Mouse (Mus musculus) hindbrain, embryonic 14.5 days (tissue): Measurements from ENCODE around the gene Kdelr2. TPM values are rescaled to one million over a fixed set of nuclear protein-coding genes. Genes with fewer than 3 reads are reported as not detected.
A peak's percentile ranks its signal among the peaks of the same experiment; 100 is the strongest.

Experiments
- ATAC-seq: fragments of 200-750 bp; cut with Nextera tagmentation; 2 replicates; pipeline ENCODE4 v1.8.0; 2017; ENCODE audit warnings: moderate number of reproducible peaks, mild to moderate bottlenecking, moderate TSS enrichment, moderate library complexity; ENCODE audit not compliant: low FRiP score
- DNase-seq: peaks from one replicate; pipeline ENCODE4 v3.0.0-alpha.2; 2015; ENCODE audit warnings: low spot score
- H3K27ac ChIP-seq: fragments of 300-500 bp; sonication (generic); 2 replicates; pipeline ENCODE4 v1.5.1; 2014; ENCODE audit warnings: mild to moderate bottlenecking, moderate library complexity
- H3K27me3 ChIP-seq: fragments of 300-500 bp; sonication (generic); 2 replicates; pipeline ENCODE4 v1.6.1; 2014; ENCODE audit warnings: mild to moderate bottlenecking, low read length, mixed read lengths; ENCODE audit not compliant: control insufficient read depth, insufficient read depth
- H3K36me3 ChIP-seq: fragments of 300-500 bp; sonication (generic); replicated peaks from 2 replicates; pipeline ENCODE4 v1.6.1; 2014; ENCODE audit not compliant: control insufficient read depth, insufficient read depth
- H3K4me1 ChIP-seq: fragments of 300-500 bp; sonication (generic); replicated peaks from 2 replicates; pipeline ENCODE4 v1.6.1; 2014; ENCODE audit warnings: antibody characterized with exemption, low read length, mixed read lengths; ENCODE audit not compliant: control insufficient read depth, insufficient read depth
- H3K4me2 ChIP-seq: fragments of 300-500 bp; sonication (generic); replicated peaks from 2 replicates; pipeline ENCODE4 v1.6.1; 2014; ENCODE audit warnings: mild to moderate bottlenecking, moderate library complexity
- H3K4me3 ChIP-seq: fragments of 300-500 bp; sonication (generic); replicated peaks from 2 replicates; pipeline ENCODE4 v1.5.1; 2014; ENCODE audit warnings: mild to moderate bottlenecking, low read length
- H3K9ac ChIP-seq: fragments of 300-500 bp; sonication (generic); 2 replicates; pipeline ENCODE4 v1.6.1; 2014
- H3K9me3 ChIP-seq: fragments of 300-500 bp; sonication (generic); 2 replicates; pipeline ENCODE4 v1.6.1; 2016; ENCODE audit warnings: low read length; ENCODE audit not compliant: control insufficient read depth
- WGBS: fragments of 180-500 bp; shearing (Covaris S2); extraction: QIAGEN DNeasy Blood & Tissue Kit; methylation state at CpG from one replicate; pipeline ENCODE4 v1.1.7; 2014; 5-methylcytosine and 5-hydroxymethylcytosine counted together
- polyA plus RNA-seq: library from polyadenylated mRNA; unstranded; fragments of >200 nt; fragmentation: Nextera tagmentation; extraction: Ambion mirVana; gene quantifications from 2 replicates; pipeline ENCODE4 v1.2.1, GENCODE M21; 2014

Kdelr2 gene
- polyA plus RNA-seq, 1 experiment from 2014 or later: 147 TPM

GRCm38 (mm10) chr5:143465156-143466085 is 61.8 kb downstream of the Kdelr2 start:
- H3K9me3 ChIP-seq: no peaks in the 10 kb centered on the region
- 40% methylated on average over 23 of the region's 23 CpGs for whole genome bisulfite sequencing
- ATAC-seq (no peak), DNase-seq (no peak)
- H3K4me2 ChIP-seq: peak overlapping the region; percentile 80
- H3K9ac ChIP-seq: peak overlapping the region; percentile 76
- H3K27me3 ChIP-seq: no peaks in the 10 kb centered on the region
- H3K27ac ChIP-seq: peak overlapping the region; percentile 73; the same call in 1 of the 2 replicates
- H3K4me3 ChIP-seq: peak overlapping the region; percentile 66
- H3K4me1 ChIP-seq: peaks cover 14% of the 10 kb centered on the region
- peaks cover 31% of the 10 kb centered on the region for H3K36me3 ChIP-seq

- Histone ChIP-seq H3K4me1 (peaks cover 14% of the 10 kb centered on the region), H3K4me3 (no peak overlapping the region), H3K36me3 (peaks cover 45% of the 10 kb centered on the region), H3K27ac (no peak overlapping the region), H3K4me2 (no peak overlapping the region), H3K27me3 (no peaks in the 10 kb centered on the region), H3K9ac (no peak overlapping the region), H3K9me3 (no peaks in the 10 kb centered on the region)
- 94% methylated on average over 23 of the region's 23 CpGs for WGBS
- ATAC-seq: no peak
- DNase-seq: no peak
These were observed 63.4 kb downstream of the Kdelr2 start for GRCm38 (mm10) chr5:143466891-143467669.

GRCm38 (mm10) chr5:143467931-143468330 is 64.3 kb downstream of the Kdelr2 start:
- H3K4me1 ChIP-seq: peaks cover 14% of the 10 kb centered on the region
- DNase-seq (no peak), ATAC-seq (no peak)
- H3K4me2 ChIP-seq: no peak overlapping the region
- no peak overlapping the region for H3K9ac ChIP-seq
- 96% methylated on average over 6 of the region's 6 CpGs for WGBS
- H3K27ac ChIP-seq: no peak overlapping the region
- no peak overlapping the region for H3K4me3 ChIP-seq
- peaks cover 48% of the 10 kb centered on the region for H3K36me3 ChIP-seq
- H3K9me3 ChIP-seq: no peaks in the 10 kb centered on the region
- no peaks in the 10 kb centered on the region for H3K27me3 ChIP-seq

GRCm38 (mm10) chr5:143469628-143470027 is 66.0 kb downstream of the Kdelr2 start:
- no peaks in the 10 kb centered on the region for H3K9me3 ChIP-seq
- no peak overlapping the region for H3K4me2 ChIP-seq
- no peak for DNase-seq
- 96% methylated on average over 8 of the region's 8 CpGs for WGBS
- H3K27ac ChIP-seq: no peak overlapping the region
- H3K9ac ChIP-seq: no peak overlapping the region
- peaks cover 8% of the 10 kb centered on the region for H3K4me1 ChIP-seq
- H3K36me3 ChIP-seq: peaks cover 65% of the 10 kb centered on the region
- ATAC-seq: no peak
- H3K27me3 ChIP-seq: no peaks in the 10 kb centered on the region
- no peak overlapping the region for H3K4me3 ChIP-seq

GRCm38 (mm10) chr5:143470421-143471164 is 67.0 kb downstream of the Kdelr2 start:
- WGBS: 71% methylated on average over 15 of the region's 15 CpGs
- no peaks in the 10 kb centered on the region for H3K9me3 ChIP-seq
- peaks cover 4% of the 10 kb centered on the region for H3K4me1 ChIP-seq
- no peak overlapping the region for H3K4me2 ChIP-seq
- H3K27me3 ChIP-seq: no peaks in the 10 kb centered on the region
- ATAC-seq (no peak; the same call in 1 of the 2 replicates), DNase-seq (peak; percentile 45)
- H3K36me3 ChIP-seq: peaks cover 74% of the 10 kb centered on the region
- H3K9ac ChIP-seq: no peak overlapping the region
- H3K27ac ChIP-seq: 0 out of 2 replicates have a peak overlapping the region, but pooled peaks have one; percentile 5
- H3K4me3 ChIP-seq: no peak overlapping the region

GRCm38 (mm10) chr5:143471165-143471546 is 67.5 kb downstream of the Kdelr2 start:
- H3K4me2 ChIP-seq: no peak overlapping the region
- ATAC-seq (no peak), DNase-seq (no peak)
- peaks cover 80% of the 10 kb centered on the region for H3K36me3 ChIP-seq
- no peaks in the 10 kb centered on the region for H3K4me1 ChIP-seq
- no peak overlapping the region for H3K9ac ChIP-seq
- H3K27ac ChIP-seq: no peak overlapping the region
- no peaks in the 10 kb centered on the region for H3K9me3 ChIP-seq
- WGBS: 94% methylated on average over 3 of the region's 3 CpGs
- no peak overlapping the region for H3K4me3 ChIP-seq
- H3K27me3 ChIP-seq: no peaks in the 10 kb centered on the region

Other genes with a start within 250 kb of the Kdelr2 start
- 10.4 and 13.9 TPM in 2 replicates for gene Rbak, start 223.1 kb upstream of the Kdelr2 start, polyA plus RNA-seq
- gene Spdye4b, start 222.8 kb upstream of the Kdelr2 start, polyA plus RNA-seq: not detected in 2 replicates
- not detected in 2 replicates for gene Spdye4a, start 176.9 kb upstream of the Kdelr2 start, polyA plus RNA-seq
- gene Zfp12, start 168.7 kb upstream of the Kdelr2 start, polyA plus RNA-seq: 21.6 and 24.8 TPM in 2 replicates
- gene Zfp316, start 133.8 kb upstream of the Kdelr2 start, polyA plus RNA-seq: 5.5 and 6.4 TPM in 2 replicates
- gene Zfp853, start 110.2 kb upstream of the Kdelr2 start, polyA plus RNA-seq: 0.23 and 0.43 TPM in 2 replicates
- gene E130309D02Rik, start 88.5 kb upstream of the Kdelr2 start, polyA plus RNA-seq: 24.6 and 25.4 TPM in 2 replicates
- 72.2 and 78.1 TPM in 2 replicates for gene Zdhhc4, start 74.6 kb upstream of the Kdelr2 start, polyA plus RNA-seq
- gene Grid2ip, start 46.5 kb upstream of the Kdelr2 start, polyA plus RNA-seq: 0.25 and 0.60 TPM in 2 replicates
- 17.1 and 17.5 TPM in 2 replicates for gene Daglb, start 60.7 kb downstream of the Kdelr2 start, polyA plus RNA-seq
- 473 and 504 TPM in 2 replicates for gene Rac1, start 124.2 kb downstream of the Kdelr2 start, polyA plus RNA-seq
- gene Cyth3, start 218.6 kb downstream of the Kdelr2 start, polyA plus RNA-seq: 39.9 and 40.9 TPM in 2 replicates